Mouse (Mus musculus) midbrain, embryonic 11.5 days (tissue): ENCODE data around the gene Zc3h7b. TPM values are rescaled to one million over a fixed set of nuclear protein-coding genes. Genes with fewer than 3 reads are reported as not detected.
A peak's percentile ranks its signal among the peaks of the same experiment; 100 is the strongest.

Source experiments
- ATAC-seq: fragments of 200-750 bp; cut with Nextera tagmentation; 2 replicates; pipeline ENCODE4 v1.8.0; 2017; ENCODE audit warnings: moderate TSS enrichment, moderate library complexity; ENCODE audit not compliant: low FRiP score
- DNase-seq: peaks from one replicate; pipeline ENCODE4 v3.0.0; 2015; ENCODE audit warnings: low spot score; ENCODE audit errors: missing footprints
- H3K27ac ChIP-seq: fragments of 300-500 bp; sonication (generic); 2 replicates; pipeline ENCODE4 v1.5.1; 2014; ENCODE audit warnings: low read depth, low read length
- H3K27me3 ChIP-seq: fragments of 300-500 bp; sonication (generic); 2 replicates; pipeline ENCODE4 v1.6.1; 2014; ENCODE audit warnings: mild to moderate bottlenecking, low read length, moderate library complexity, mixed read lengths; ENCODE audit not compliant: control insufficient read depth, insufficient read depth
- H3K36me3 ChIP-seq: fragments of 300-500 bp; sonication (generic); 2 replicates; pipeline ENCODE4 v1.6.1; 2014; ENCODE audit warnings: mild to moderate bottlenecking, low read length, moderate library complexity, mixed read lengths; ENCODE audit not compliant: control insufficient read depth, insufficient read depth
- H3K4me1 ChIP-seq: fragments of 300-500 bp; sonication (generic); 2 replicates; pipeline ENCODE4 v1.6.1; 2014; ENCODE audit warnings: low read length; ENCODE audit not compliant: control insufficient read depth, insufficient read depth
- H3K4me2 ChIP-seq: fragments of 300-500 bp; sonication (generic); 2 replicates; pipeline ENCODE4 v1.6.1; 2014; ENCODE audit warnings: mild to moderate bottlenecking, moderate library complexity
- H3K4me3 ChIP-seq: fragments of 300-500 bp; sonication (generic); 2 replicates; pipeline ENCODE4 v1.5.1; 2014; ENCODE audit warnings: low read depth, low read length
- H3K9ac ChIP-seq: fragments of 300-500 bp; sonication (generic); 2 replicates; pipeline ENCODE4 v1.6.1; 2014; ENCODE audit warnings: low read length
- H3K9me3 ChIP-seq: fragments of 300-500 bp; sonication (generic); 2 replicates; pipeline ENCODE4 v1.6.1; 2016; ENCODE audit warnings: low read length; ENCODE audit not compliant: control insufficient read depth
- WGBS: fragments of 180-500 bp; shearing (Covaris S2); extraction: QIAGEN DNeasy Blood & Tissue Kit; methylation state at CpG from one replicate; pipeline ENCODE4 v1.1.7; 2014; 5-methylcytosine and 5-hydroxymethylcytosine counted together
- polyA plus RNA-seq: library from polyadenylated mRNA; unstranded; fragments of >200 nt; fragmentation: Nextera tagmentation; extraction: Ambion mirVana; gene quantifications from 2 replicates; pipeline ENCODE4 v1.2.1, GENCODE M21; 2014

The Zc3h7b gene
- polyA plus RNA-seq, 1 experiment from 2014 or later: 34.3 TPM

DNA sequence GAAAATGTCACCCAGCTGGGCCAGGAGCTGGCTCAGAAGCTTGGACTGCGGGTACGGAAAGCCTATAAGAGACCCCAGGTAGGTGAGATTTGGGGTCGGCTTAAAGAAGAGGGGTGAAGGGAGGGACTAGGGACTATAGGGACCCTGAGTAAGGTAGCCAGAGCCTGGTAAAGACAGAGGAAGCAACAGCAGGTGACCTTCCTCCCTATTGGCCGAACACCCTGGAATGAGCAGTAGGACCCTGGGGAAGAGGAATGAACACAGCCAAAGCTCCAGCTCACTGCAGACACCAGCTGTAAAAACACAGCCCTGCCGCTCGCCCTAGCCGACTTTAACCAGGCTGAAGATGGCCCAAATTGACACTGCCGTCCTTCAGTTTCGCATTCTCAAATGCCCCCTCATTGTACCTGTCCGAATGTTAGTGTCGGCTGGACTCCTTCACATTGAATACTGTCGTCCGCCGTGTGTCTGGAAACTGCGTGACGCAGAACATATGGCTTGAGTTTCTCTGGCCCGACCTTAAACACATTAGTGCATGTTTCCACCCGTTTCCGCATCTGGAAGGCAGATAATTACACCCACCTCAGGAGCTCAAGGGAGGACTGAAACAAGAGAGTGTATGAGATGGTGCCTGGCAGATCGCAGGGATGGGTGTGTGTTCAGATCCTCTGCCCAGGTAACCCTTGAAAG lies 27.7 kb downstream of the Zc3h7b start:
- H3K27ac ChIP-seq: no peak overlapping the region
- 85% methylated on average over 20 of the region's 20 CpGs for WGBS
- H3K27me3 ChIP-seq: no peaks in the 10 kb centered on the region
- no peak overlapping the region for H3K4me3 ChIP-seq
- ATAC-seq (no peak), DNase-seq (no peak)
- no peaks in the 10 kb centered on the region for H3K9me3 ChIP-seq
- H3K4me2 ChIP-seq: no peak overlapping the region
- H3K4me1 ChIP-seq: no peaks in the 10 kb centered on the region
- no peak overlapping the region for H3K9ac ChIP-seq
- peaks cover 23% of the 10 kb centered on the region for H3K36me3 ChIP-seq

DNA sequence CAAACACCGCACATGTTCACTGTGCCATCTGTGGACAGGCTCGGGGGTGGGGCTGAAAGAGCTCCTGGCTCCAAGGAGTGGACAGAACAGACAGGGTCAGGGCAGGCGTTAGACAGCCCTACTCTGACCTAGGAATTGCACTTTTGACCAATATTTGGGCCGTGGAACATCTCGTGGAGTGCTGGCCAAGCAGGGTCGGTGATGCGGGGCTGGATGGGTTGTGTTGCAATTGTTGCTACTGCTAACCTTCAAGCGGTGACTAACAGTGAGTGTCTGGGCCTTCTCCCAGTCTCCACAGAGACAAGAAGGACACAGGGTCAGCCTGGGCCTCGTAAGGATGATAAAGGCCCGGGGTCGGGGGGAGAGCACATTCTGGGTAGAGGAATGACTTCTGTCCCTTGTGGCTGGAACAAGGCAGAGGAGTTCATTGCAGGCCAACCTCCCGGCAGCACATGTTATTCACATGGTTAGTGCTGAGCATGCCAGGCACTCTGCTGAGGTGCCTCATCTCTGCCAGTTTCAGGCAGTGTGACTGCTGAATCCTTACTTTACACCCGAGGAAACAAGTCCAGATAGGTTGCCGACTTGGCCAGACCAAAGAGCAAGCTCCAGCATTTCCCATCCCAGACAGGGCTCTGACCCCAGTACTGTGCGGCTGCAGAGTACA lies 29.8 kb downstream of the Zc3h7b start:
- WGBS: 91% methylated on average over 15 of the region's 15 CpGs
- Histone ChIP-seq H3K27ac (no peak overlapping the region), H3K4me3 (no peak overlapping the region), H3K9me3 (no peaks in the 10 kb centered on the region), H3K4me1 (no peaks in the 10 kb centered on the region), H3K9ac (no peak overlapping the region), H3K4me2 (no peak overlapping the region), H3K36me3 (peaks cover 27% of the 10 kb centered on the region), H3K27me3 (no peaks in the 10 kb centered on the region)
- no peak for DNase-seq
- ATAC-seq: no peak

DNA sequence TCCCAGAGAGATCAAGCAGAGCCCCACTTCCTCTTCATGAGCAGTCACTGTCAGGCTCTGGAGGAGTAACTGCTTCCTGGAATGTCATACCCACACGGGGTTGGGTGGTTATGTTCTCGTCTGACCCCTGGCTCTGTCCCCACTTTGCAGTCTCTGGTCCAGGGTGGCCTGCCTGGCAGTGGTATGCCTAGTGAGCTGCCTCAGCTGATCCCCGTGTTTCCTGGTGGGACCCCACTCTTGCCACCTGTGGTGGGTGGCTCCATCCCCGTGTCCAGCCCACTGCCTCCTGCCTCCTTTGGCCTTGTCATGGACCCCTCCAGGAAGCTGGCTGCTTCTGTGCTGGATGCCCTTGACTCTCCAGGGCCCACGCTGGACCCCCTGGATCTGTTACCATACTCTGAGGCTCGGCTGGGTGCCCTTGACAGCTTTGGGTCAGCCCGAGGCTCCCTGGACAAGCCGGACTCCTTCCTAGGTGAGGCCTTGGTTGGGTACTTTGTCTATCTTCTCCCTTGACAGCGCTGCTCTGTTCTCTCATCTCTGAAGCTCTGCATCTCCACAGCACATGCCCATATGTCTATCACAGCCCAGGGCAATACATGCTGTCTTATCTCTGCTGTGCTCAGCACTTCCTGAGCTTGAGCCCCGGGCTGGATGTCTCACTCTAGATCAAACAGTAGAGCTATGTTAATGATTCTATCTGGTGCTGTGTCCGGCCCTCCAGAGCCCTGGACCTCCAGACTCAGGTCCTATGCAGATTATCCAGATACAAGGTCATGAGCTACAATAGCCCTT lies 32.0 kb downstream of the Zc3h7b start:
- Histone ChIP-seq H3K4me3 (no peak overlapping the region), H3K9ac (no peak overlapping the region), H3K36me3 (peaks cover 30% of the 10 kb centered on the region), H3K4me1 (no peaks in the 10 kb centered on the region), H3K27ac (no peak overlapping the region), H3K4me2 (no peak overlapping the region), H3K27me3 (no peaks in the 10 kb centered on the region), H3K9me3 (no peaks in the 10 kb centered on the region)
- 90% methylated on average over 11 of the region's 11 CpGs for WGBS
- ATAC-seq: no peak
- no peak for DNase-seq

DNA sequence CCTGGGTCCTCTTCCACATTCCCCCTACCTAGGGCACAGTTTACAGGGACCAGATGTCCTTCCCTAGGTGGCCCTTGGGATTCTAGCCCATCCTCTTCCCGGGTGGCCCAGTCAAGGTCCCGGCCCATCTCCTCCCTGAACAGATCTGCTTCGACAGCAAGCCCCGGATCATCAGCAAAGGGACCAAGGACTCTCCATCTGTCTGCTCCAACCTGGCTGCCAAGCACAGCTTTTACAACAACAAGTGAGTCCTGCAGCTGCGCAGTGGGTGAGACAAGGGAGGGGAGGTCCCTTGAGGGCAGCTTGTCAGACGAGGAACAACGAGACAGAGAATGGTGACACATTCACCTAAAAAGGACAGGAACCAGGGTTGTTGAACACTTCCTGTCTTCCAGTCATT lies 37.0 kb downstream of the Zc3h7b start:
- Histone ChIP-seq H3K4me3 (no peak overlapping the region), H3K4me1 (no peaks in the 10 kb centered on the region), H3K4me2 (no peak overlapping the region), H3K9ac (no peak overlapping the region), H3K36me3 (peaks cover 29% of the 10 kb centered on the region), H3K27me3 (no peaks in the 10 kb centered on the region), H3K9me3 (no peaks in the 10 kb centered on the region), H3K27ac (no peak overlapping the region)
- no peak for ATAC-seq
- DNase-seq: no peak
- 92% methylated on average over 7 of the region's 7 CpGs for WGBS

DNA sequence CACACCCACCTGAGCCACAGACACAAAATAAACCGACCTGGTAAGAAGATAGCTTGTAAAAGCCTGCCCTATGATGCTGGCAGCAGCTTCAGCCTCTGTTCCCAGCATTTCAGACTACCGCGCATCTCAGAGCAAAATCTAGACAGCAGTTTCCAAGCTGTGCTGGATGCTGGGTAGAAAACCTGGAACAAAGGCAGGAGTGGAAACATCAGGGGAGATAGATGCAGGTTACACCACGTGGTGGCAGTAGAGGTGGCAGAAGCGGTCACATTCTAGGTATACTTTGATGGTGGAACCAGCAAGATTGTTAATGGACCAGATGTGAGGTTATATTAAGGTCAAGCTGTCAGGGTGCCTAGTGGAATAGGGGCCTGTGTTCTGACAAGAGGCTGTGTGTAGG lies 39.9 kb downstream of the Zc3h7b start:
- H3K4me2 ChIP-seq: no peak overlapping the region
- H3K27ac ChIP-seq: no peak overlapping the region
- WGBS: 76% methylated on average over 5 of the region's 5 CpGs
- no peak overlapping the region for H3K4me3 ChIP-seq
- no peak for ATAC-seq
- peaks cover 23% of the 10 kb centered on the region for H3K36me3 ChIP-seq
- H3K9ac ChIP-seq: no peak overlapping the region
- no peaks in the 10 kb centered on the region for H3K9me3 ChIP-seq
- H3K4me1 ChIP-seq: no peaks in the 10 kb centered on the region
- no peaks in the 10 kb centered on the region for H3K27me3 ChIP-seq
- DNase-seq: no peak

DNA sequence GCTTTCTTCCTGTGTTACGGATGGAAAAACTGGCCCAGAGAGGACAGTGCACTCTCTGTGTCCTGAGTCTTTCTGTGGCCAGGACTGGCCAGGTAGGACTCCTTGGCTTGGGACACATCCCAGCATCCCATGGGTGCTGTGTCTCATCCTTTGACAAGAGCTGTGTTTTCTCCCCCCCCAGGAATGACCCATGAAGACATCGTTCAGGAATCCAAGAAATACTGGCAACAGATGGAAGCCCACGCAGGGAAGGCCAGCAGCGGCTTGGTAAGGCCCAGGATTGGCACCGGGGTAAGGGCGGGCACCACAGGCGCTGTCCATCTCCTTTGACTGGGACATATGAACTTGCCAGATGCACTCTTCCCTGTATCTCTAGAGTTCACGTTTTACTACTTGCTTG lies 40.8 kb downstream of the Zc3h7b start:
- 94% methylated on average over 8 of the region's 8 CpGs for WGBS
- Histone ChIP-seq H3K27me3 (no peaks in the 10 kb centered on the region), H3K4me1 (no peaks in the 10 kb centered on the region), H3K9ac (no peak overlapping the region), H3K27ac (no peak overlapping the region), H3K4me3 (no peak overlapping the region), H3K9me3 (no peaks in the 10 kb centered on the region), H3K36me3 (peaks cover 17% of the 10 kb centered on the region), H3K4me2 (no peak overlapping the region)
- no peak for DNase-seq
- no peak for ATAC-seq

DNA sequence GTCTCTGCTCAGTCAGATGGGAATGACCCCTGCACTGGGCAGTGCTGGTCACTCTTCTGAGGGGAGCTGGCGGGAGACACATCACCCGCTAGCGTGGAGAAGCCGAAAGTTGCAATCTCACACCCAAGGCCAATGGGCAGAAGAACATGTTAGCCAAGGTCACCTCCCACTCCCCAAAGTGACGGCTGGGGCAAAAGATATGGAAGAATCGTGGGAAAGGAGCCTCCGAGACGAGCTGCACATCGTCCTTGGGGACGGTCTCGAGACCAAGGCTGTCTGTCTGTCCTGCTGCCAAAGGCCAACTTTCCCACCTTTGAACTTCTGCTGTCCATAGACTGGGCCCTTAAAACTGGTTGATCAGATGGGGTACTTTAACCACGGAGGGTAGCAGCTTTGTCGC lies 42.7 kb downstream of the Zc3h7b start:
- H3K4me2 ChIP-seq: no peak overlapping the region
- no peak overlapping the region for H3K9ac ChIP-seq
- H3K4me1 ChIP-seq: no peaks in the 10 kb centered on the region
- H3K9me3 ChIP-seq: no peaks in the 10 kb centered on the region
- peaks cover 23% of the 10 kb centered on the region for H3K36me3 ChIP-seq
- no peak overlapping the region for H3K4me3 ChIP-seq
- ATAC-seq (no peak), DNase-seq (no peak)
- H3K27ac ChIP-seq: no peak overlapping the region
- no peaks in the 10 kb centered on the region for H3K27me3 ChIP-seq
- 94% methylated on average over 13 of the region's 13 CpGs for WGBS

DNA sequence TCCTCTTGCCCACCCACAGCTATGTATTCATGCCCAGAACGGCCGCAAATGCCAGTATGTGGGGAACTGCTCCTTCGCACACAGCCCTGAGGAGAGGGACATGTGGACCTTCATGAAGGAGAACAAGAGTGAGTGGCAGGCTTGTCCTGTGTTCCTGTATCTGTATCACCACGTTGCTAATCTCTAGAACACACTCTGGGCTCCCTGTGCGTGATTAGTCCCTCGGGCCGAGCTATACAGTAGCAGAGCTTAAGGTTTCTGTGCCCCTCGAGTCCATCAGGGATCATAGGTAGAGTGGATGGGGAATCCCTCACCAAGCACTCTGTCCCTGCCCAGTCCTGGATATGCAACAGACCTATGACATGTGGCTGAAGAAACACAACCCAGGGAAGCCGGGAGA lies 47.6 kb downstream of the Zc3h7b start:
- no peak overlapping the region for H3K4me3 ChIP-seq
- no peak for ATAC-seq
- WGBS: 92% methylated on average over 9 of the region's 9 CpGs
- H3K27ac ChIP-seq: no peak overlapping the region
- H3K9me3 ChIP-seq: no peaks in the 10 kb centered on the region
- no peak overlapping the region for H3K4me2 ChIP-seq
- no peaks in the 10 kb centered on the region for H3K4me1 ChIP-seq
- DNase-seq: no peak
- peaks cover 22% of the 10 kb centered on the region for H3K36me3 ChIP-seq
- H3K27me3 ChIP-seq: no peaks in the 10 kb centered on the region
- no peak overlapping the region for H3K9ac ChIP-seq

DNA sequence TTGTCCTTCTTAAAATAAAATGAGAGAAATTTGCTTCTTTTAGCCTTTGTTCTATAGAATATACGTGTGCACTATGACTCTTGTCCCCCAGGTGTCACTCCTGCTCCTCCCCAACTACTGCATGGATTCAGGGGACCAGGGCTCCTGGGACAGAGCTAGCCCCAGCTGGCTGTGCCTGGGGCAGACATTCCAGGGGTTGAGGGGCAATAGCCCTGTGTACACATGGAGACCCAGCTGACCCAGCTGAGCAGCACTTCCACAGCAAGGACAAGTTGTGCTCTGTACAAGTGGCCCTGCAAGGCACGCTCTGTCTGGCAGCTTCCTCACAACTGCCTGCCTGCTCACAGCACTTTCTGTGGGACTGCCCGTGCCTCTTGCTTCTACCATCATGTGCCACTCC lies 51.4 kb downstream of the Zc3h7b start:
- Histone ChIP-seq H3K27me3 (no peaks in the 10 kb centered on the region), H3K4me2 (no peak overlapping the region), H3K27ac (no peak overlapping the region), H3K9ac (no peak overlapping the region), H3K36me3 (peaks cover 19% of the 10 kb centered on the region), H3K4me1 (no peaks in the 10 kb centered on the region), H3K4me3 (no peak overlapping the region), H3K9me3 (no peaks in the 10 kb centered on the region)
- WGBS: 81% methylated on average over 3 of the region's 3 CpGs
- ATAC-seq (0 out of 2 replicates have a peak, but pooled peaks have one; percentile 55), DNase-seq (no peak)
